Mouse (Mus musculus) kidney, embryonic 14.5 days (tissue): ENCODE data around the gene Hrc. TPM values are rescaled to one million over a fixed set of nuclear protein-coding genes. Genes with fewer than 3 reads are reported as not detected.
"Not testable (repeated sequence)": the region's sequence is repeated elsewhere in the genome, so short reads cannot be mapped to it uniquely, and the experiment has no call there.

Experiments used
- ATAC-seq: fragments of 200-750 bp; cut with Nextera tagmentation; 2 replicates; pipeline ENCODE4 v1.8.0; 2017; ENCODE audit warnings: moderate number of reproducible peaks, mild to moderate bottlenecking, moderate TSS enrichment, moderate library complexity; ENCODE audit not compliant: low FRiP score, low TSS enrichment
- H3K27ac ChIP-seq: fragments of 300-500 bp; sonication (generic); 2 replicates; pipeline ENCODE4 v1.5.1; 2014; ENCODE audit warnings: low read depth, mild to moderate bottlenecking, low read length, moderate library complexity, mixed read lengths
- H3K27me3 ChIP-seq: fragments of 300-500 bp; sonication (generic); 2 replicates; pipeline ENCODE4 v1.6.1; 2014; ENCODE audit warnings: mild to moderate bottlenecking, low read length; ENCODE audit not compliant: control insufficient read depth, insufficient read depth
- H3K36me3 ChIP-seq: fragments of 300-500 bp; sonication (generic); 2 replicates; pipeline ENCODE4 v1.6.1; 2014; ENCODE audit warnings: low read length, mixed read lengths; ENCODE audit not compliant: control insufficient read depth, insufficient read depth
- H3K4me1 ChIP-seq: fragments of 300-500 bp; sonication (generic); 2 replicates; pipeline ENCODE4 v1.6.1; 2014; ENCODE audit warnings: low read length, mixed read lengths; ENCODE audit not compliant: control insufficient read depth, insufficient read depth
- H3K4me2 ChIP-seq: fragments of 300-500 bp; sonication (generic); replicated peaks from 2 replicates; pipeline ENCODE4 v1.6.1; 2014; ENCODE audit warnings: low read depth, mild to moderate bottlenecking, low read length
- H3K4me3 ChIP-seq: fragments of 300-500 bp; sonication (generic); 2 replicates; pipeline ENCODE4 v1.5.1; 2014; ENCODE audit warnings: mild to moderate bottlenecking, low read length
- H3K9ac ChIP-seq: fragments of 300-500 bp; sonication (generic); 2 replicates; pipeline ENCODE4 v1.6.1; 2014; ENCODE audit warnings: low read depth, mild to moderate bottlenecking, low read length, moderate library complexity
- H3K9me3 ChIP-seq: fragments of 300-500 bp; sonication (generic); 2 replicates; pipeline ENCODE4 v1.6.1; 2016; ENCODE audit warnings: low read length; ENCODE audit not compliant: control insufficient read depth
- WGBS: fragments of 180-500 bp; shearing (Covaris S2); extraction: QIAGEN DNeasy Blood & Tissue Kit; methylation state at CpG from one replicate; pipeline ENCODE4 v1.1.7; 2014; 5-methylcytosine and 5-hydroxymethylcytosine counted together
- polyA plus RNA-seq: library from polyadenylated mRNA; unstranded; fragments of >200 nt; fragmentation: Nextera tagmentation; extraction: Ambion mirVana; gene quantifications from 2 replicates; pipeline ENCODE4 v1.2.1, GENCODE M21; 2014

Gene Hrc
- polyA plus RNA-seq, 1 experiment from 2014 or later = 2.7 TPM

DNA sequence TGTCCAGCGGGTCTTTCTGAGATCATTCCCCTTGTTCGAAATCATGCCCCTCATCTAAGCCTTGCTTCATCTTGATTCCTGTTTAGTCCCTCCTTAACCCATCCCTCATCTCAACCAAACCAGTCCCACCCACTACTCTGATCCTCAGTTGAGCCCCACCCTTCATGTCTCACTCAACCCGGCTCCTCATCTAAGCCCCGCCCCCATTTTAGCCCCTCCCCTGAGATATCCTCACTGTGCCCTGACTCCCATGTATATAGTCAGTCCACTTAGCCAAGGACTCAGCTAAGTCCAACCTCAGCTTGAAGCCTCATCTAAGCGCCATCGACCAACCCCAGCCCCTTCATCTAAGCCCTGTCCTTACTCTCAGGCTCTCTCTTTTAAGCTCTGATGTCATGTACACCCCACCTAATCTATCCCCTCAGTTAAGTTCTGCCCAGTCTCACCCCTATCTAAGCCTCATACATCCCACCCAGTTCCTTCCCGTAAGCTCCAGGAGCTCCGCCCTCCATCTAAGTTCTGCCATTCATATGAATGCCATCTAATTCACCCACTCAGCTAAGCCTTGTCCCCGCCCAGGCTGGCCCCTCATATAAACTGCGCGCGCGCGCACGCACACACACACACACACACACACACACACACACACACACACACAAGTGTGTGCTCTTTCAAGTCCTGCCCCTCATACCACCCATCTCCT is 20.4 kb downstream of the Hrc start:
- 0 out of 2 replicates have a peak, but pooled peaks have one; percentile 19 for ATAC-seq
- no peaks in the 10 kb centered on the region for H3K9me3 ChIP-seq

DNA sequence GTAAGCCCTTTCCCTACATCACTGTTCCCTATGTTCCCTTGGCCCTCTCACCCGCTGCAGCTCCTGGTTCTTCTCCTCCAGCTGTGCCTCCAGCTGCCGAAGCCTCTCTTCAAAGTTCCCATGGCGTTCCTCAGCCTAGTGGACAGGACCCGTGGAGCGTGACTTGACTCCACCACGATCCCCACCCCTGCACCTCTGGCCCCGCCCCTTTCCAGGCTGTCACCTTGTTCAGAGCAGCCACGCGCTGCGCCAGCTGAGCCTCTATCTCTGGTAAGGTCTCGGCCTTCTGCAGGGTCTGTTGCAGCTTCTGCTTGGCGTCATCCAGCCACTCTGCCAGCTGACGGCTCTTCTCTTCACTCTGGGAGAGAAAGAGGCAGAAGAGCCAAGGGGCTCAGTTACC is 21.0 kb downstream of the Hrc start:
- Histone ChIP-seq H3K4me1 (no peaks in the 10 kb centered on the region), H3K9ac (no peak overlapping the region), H3K4me2 (no peak overlapping the region), H3K36me3 (no peaks in the 10 kb centered on the region), H3K9me3 (no peaks in the 10 kb centered on the region), H3K4me3 (no peak overlapping the region), H3K27ac (no peak overlapping the region), H3K27me3 (peaks cover 13% of the 10 kb centered on the region)
- ATAC-seq = no peak
- 33% methylated on average over 13 of the region's 13 CpGs for WGBS

More for the DNA sequence above, 20.4 kb downstream of the Hrc start:
- H3K36me3 ChIP-seq = no peaks in the 10 kb centered on the region
- H3K9ac ChIP-seq = no peak overlapping the region
- H3K4me3 ChIP-seq = no peak overlapping the region
- WGBS = 75% methylated on average over 15 of the region's 15 CpGs
- no peak overlapping the region for H3K4me2 ChIP-seq
- peaks cover 7% of the 10 kb centered on the region; the same call in 1 of the 2 replicates for H3K27me3 ChIP-seq
- H3K27ac ChIP-seq = no peak overlapping the region
- H3K4me1 ChIP-seq = no peaks in the 10 kb centered on the region

DNA sequence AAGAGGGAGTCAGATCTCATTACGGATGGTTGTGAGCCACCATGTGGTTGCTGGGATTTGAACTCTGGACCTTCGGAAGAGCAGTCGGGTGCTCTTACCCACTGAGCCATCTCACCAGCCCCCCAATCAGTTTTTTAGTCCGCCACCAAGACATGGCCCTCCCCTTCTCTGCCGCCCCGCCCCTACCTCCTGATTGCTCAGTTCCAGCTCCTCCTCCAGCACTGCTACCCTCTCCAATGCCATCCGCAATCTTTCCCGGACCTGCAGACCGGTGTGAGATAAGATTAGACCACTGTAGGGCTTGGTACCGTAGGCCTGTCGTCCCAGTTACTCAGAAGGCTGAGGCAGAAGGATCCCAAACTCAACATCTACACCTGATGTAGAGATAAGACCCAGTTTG is 24.0 kb downstream of the Hrc start:
- H3K9ac ChIP-seq, H3K4me1 ChIP-seq, H3K9me3 ChIP-seq, ATAC-seq, H3K36me3 ChIP-seq, H3K4me3 ChIP-seq, H3K4me2 ChIP-seq, H3K27ac ChIP-seq: not testable (repeated sequence)
- 65% methylated on average over 10 of the region's 11 CpGs for WGBS
- peaks cover 38% of the 10 kb centered on the region for H3K27me3 ChIP-seq

DNA sequence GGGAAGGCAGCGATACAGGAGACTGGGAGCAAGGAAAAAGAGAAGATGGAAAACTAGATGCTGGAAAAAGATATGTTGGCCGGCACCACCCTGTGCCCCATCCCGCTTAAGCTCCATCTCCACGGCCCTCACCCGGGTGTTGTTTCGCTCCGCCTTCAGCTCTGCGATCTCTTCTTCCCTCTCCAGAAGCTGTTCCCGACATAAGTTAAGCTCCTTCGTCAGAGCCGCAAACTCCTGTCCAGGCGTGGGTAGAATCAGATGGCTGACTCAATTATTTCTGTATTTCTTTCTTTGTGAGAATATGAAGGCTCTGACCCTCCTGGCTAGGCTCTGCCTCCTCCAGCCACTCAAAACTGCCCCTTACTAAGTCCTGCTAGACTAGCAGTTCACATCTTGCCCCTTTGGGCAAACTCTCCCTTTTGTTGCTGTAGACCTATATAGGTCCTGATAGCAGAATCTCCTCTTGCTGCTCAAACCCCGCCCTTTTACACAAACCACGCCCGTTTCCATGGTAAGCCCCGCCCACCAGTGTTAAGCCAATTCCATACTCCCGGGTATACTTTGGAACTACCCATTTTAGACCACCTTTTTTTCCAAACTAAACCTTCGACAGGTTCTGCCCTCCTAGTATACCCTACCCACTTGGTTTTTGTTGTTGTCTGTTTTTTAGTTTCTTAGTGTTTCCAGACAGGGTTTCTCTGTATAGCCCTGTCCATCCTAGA is 25.5 kb downstream of the Hrc start:
- H3K4me2 ChIP-seq = no peak overlapping the region
- no peak overlapping the region for H3K27ac ChIP-seq
- no peak overlapping the region for H3K9ac ChIP-seq
- ATAC-seq = 0 out of 2 replicates have a peak, but pooled peaks have one; percentile 8
- H3K4me1 ChIP-seq = peaks cover 4% of the 10 kb centered on the region; the same call in 1 of the 2 replicates
- 53% methylated on average over 18 of the region's 18 CpGs for WGBS
- H3K9me3 ChIP-seq = no peaks in the 10 kb centered on the region
- peaks cover 51% of the 10 kb centered on the region for H3K27me3 ChIP-seq
- no peaks in the 10 kb centered on the region for H3K36me3 ChIP-seq
- peak overlapping the region; percentile 44 for H3K4me3 ChIP-seq

DNA sequence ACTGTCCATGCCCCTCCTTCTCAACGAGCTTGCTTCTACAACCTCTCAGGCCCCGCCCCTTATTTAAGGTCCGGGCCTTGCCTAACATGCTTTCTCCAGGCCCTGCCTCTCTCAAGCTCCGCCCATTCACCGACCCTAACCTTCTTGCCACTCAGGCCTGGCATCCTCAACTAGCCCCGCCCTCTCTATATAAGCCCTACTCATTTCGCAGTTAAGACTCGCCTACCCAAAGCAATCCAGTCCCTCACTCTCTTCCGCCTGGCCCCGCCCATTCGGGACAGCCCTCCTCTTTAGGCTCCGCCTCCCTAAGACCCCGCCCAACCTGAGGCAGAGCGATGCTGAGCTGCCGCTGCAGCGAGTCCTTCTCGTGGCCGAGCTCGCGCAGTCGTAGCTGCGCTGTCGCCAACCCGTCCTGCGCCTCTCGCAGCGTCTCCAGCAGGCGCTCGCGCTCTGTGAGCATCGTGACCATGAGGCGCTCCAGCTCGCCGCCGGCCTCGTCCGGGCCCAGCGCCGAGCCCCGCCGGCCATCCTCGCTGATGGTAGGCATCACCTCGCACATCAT is 26.2 kb downstream of the Hrc start:
- H3K4me1 ChIP-seq = peaks cover 10% of the 10 kb centered on the region; the same call in 1 of the 2 replicates
- H3K36me3 ChIP-seq = no peaks in the 10 kb centered on the region
- H3K4me3 ChIP-seq = peak overlapping the region; percentile 44
- peak; percentile 80 for ATAC-seq
- no peaks in the 10 kb centered on the region for H3K9me3 ChIP-seq
- WGBS = under 1% methylated on average over 43 of the region's 43 CpGs
- peak overlapping the region; percentile 77 for H3K4me2 ChIP-seq
- peak overlapping the region; percentile 50 for H3K9ac ChIP-seq
- H3K27ac ChIP-seq = no peak overlapping the region
- H3K27me3 ChIP-seq = peaks cover 59% of the 10 kb centered on the region

DNA sequence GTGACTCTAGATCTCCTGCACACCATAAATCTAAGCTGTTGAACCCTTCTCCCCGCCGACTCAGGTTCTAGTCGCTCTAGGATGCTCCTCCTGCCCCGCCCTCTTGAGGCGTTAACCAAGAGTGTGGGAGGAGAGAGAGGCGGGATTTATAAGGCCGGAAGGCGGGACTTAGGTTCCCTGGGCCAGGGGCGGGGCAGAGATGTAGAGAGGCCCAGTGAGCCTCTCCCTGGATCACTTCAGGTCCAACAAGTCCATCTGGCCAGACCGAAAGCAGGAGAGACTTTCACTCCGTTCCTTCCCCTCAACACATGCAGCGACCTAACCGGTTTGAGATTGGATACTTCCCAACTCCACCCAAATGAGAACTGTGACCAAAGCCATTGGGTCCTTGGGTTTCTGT is 27.7 kb downstream of the Hrc start:
- no peaks in the 10 kb centered on the region for H3K9me3 ChIP-seq
- H3K4me2 ChIP-seq = no peak overlapping the region
- no peak overlapping the region for H3K4me3 ChIP-seq
- H3K36me3 ChIP-seq = no peaks in the 10 kb centered on the region
- H3K4me1 ChIP-seq = peaks cover 15% of the 10 kb centered on the region; the same call in 1 of the 2 replicates
- WGBS = 5% methylated on average over 13 of the region's 13 CpGs
- ATAC-seq = no peak
- H3K27me3 ChIP-seq = peaks cover 62% of the 10 kb centered on the region
- no peak overlapping the region for H3K9ac ChIP-seq
- H3K27ac ChIP-seq = no peak overlapping the region

DNA sequence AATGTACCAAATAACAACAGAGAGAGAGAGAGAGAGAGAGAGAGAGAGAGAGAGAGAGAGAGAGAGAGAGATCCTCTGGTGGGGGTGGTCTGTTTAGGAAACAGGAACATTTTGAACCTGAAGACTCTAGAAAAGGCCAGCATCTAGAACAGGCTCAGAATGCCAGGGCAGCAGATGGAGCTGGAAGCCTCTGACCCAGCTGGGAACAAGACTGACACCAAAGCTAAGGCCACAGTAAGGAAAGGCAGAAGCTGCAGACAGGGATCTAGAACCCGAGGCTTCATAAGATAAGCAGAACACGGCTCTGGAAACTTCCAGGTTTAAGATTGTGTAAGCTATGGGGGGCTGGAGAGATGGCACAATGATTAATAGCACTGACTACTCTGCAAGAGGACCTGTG is 28.9 kb downstream of the Hrc start:
- H3K9ac ChIP-seq = no peak overlapping the region
- H3K36me3 ChIP-seq = no peaks in the 10 kb centered on the region
- H3K4me3 ChIP-seq = no peak overlapping the region
- 88% methylated on average over 2 of the region's 2 CpGs for WGBS
- H3K27me3 ChIP-seq = peaks cover 68% of the 10 kb centered on the region
- no peak overlapping the region for H3K27ac ChIP-seq
- ATAC-seq = no peak
- H3K9me3 ChIP-seq = no peaks in the 10 kb centered on the region
- H3K4me2 ChIP-seq = no peak overlapping the region
- H3K4me1 ChIP-seq = peaks cover 17% of the 10 kb centered on the region; the same call in 1 of the 2 replicates

DNA sequence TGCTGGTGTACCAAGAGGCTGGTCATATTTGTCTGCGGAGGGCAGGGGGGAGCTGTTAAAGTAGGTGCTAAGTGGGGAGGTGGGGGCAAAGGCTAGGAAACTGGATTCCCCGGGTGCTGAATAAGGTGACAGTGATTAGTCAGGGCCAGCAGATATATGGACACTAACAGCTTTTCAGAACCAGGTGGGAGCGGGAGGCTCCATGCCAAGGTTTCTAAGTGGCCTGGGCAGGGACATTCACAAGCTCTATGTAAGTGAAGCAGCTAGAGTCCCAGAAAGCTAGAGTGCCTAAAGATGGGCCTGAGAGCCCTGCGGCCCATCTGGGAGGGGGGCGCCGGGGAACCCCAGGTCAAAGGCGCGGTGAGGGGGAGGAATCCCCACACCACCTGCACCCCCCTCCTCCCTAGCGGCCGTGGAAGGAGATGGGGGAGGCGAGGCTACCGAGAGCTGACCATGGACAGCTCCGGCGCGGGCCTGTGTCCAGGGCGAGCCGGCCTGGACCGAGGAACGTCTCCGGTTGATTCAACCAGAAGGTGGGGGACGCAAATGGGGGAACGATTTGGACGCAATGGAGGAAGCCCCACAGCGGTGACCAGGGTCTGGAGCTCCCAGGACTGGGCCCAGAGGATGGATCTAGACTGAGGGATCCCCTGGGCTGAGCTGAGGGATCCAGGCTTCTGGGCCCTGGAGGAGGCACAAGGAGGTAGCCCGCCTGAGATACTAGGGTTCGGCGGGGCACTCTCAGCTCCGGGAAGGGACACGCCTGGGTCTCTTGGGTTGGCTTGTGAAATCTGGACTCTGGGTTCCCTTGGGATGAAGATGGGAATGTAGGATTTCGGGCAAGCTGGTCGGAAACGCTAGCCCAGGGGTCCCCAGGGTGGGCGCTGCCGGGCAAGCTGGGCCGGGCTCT is 30.9 kb downstream of the Hrc start:
- Histone ChIP-seq H3K4me2 (peak overlapping the region; percentile 100), H3K27me3 (peaks cover 69% of the 10 kb centered on the region), H3K9ac (peak overlapping the region; percentile 43), H3K27ac (no peak overlapping the region), H3K4me1 (peaks cover 28% of the 10 kb centered on the region), H3K4me3 (peak overlapping the region; percentile 56), H3K36me3 (no peaks in the 10 kb centered on the region), H3K9me3 (no peaks in the 10 kb centered on the region)
- ATAC-seq = no peak
- 4% methylated on average over 31 of the region's 35 CpGs for WGBS
